Mouse (Mus musculus): ENCODE data around the gene Stambpl1. TPM values are rescaled to one million over a fixed set of nuclear protein-coding genes. Genes with fewer than 3 reads are reported as not detected.
A peak's percentile ranks its signal among the peaks of the same experiment; 100 is the strongest.

Stambpl1 gene
- polyA plus RNA-seq, 1 experiment from 2014 or later: 3.2 TPM

- no peak overlapping the region for H3K9ac ChIP-seq
- H3K4me2 ChIP-seq: no peak overlapping the region
- H3K4me3 ChIP-seq (replicated peaks): no peak overlapping the region
- H3K4me1 ChIP-seq (replicated peaks): no peaks in the 10 kb centered on the region
- H3K36me3 ChIP-seq: no peaks in the 10 kb centered on the region
- ATAC-seq (ENCODE audit: low read depth) (no peak), DNase-seq (no peak)
- H3K27me3 ChIP-seq: no peaks in the 10 kb centered on the region
- H3K27ac ChIP-seq: no peak overlapping the region
- no peaks in the 10 kb centered on the region for H3K9me3 ChIP-seq (replicated peaks)
Measured at GRCm38 (mm10) chr19:34242925-34243324, 50.9 kb downstream of the Stambpl1 start.

GRCm38 (mm10) chr19:34244056-34244455, 52.0 kb downstream of the Stambpl1 start:
- Histone ChIP-seq H3K9me3 (replicated peaks) (no peaks in the 10 kb centered on the region), H3K4me1 (replicated peaks) (no peaks in the 10 kb centered on the region), H3K27ac (no peak overlapping the region), H3K27me3 (no peaks in the 10 kb centered on the region), H3K9ac (no peak overlapping the region), H3K4me2 (no peak overlapping the region), H3K4me3 (replicated peaks) (no peak overlapping the region), H3K36me3 (no peaks in the 10 kb centered on the region)
- peak; percentile 27 for DNase-seq
- whole genome bisulfite sequencing (ENCODE audit: insufficient replicate concordance): 15% methylated on average over 6 of the region's 6 CpGs
- no peak for ATAC-seq (ENCODE audit: low read depth)

GRCm38 (mm10) chr19:34248558-34248957, 56.5 kb downstream of the Stambpl1 start:
- Histone ChIP-seq H3K27ac (no peak overlapping the region), H3K4me2 (no peak overlapping the region), H3K4me3 (replicated peaks) (no peak overlapping the region), H3K9ac (no peak overlapping the region), H3K9me3 (replicated peaks) (no peaks in the 10 kb centered on the region), H3K36me3 (no peaks in the 10 kb centered on the region), H3K4me1 (replicated peaks) (no peaks in the 10 kb centered on the region), H3K27me3 (no peaks in the 10 kb centered on the region)
- ATAC-seq (ENCODE audit: low read depth) (no peak), DNase-seq (no peak)
- WGBS (ENCODE audit: insufficient replicate concordance): 37% methylated on average over 5 of the region's 5 CpGs

GRCm38 (mm10) chr19:34250621-34251020, 58.6 kb downstream of the Stambpl1 start:
- Histone ChIP-seq H3K9me3 (replicated peaks) (no peaks in the 10 kb centered on the region), H3K4me2 (no peak overlapping the region), H3K4me1 (replicated peaks) (peaks cover 5% of the 10 kb centered on the region; the same call in 1 of the 2 replicates), H3K9ac (no peak overlapping the region), H3K27ac (no peak overlapping the region), H3K36me3 (no peaks in the 10 kb centered on the region), H3K4me3 (replicated peaks) (no peak overlapping the region), H3K27me3 (no peaks in the 10 kb centered on the region)
- ATAC-seq (ENCODE audit: low read depth) (no peak), DNase-seq (no peak)
- WGBS (ENCODE audit: insufficient replicate concordance): 71% methylated on average over 4 of the region's 4 CpGs

GRCm38 (mm10) chr19:34251900-34252299, 59.9 kb downstream of the Stambpl1 start:
- peaks cover 5% of the 10 kb centered on the region; the same call in 1 of the 2 replicates for H3K4me1 ChIP-seq (replicated peaks)
- H3K36me3 ChIP-seq: no peaks in the 10 kb centered on the region
- ATAC-seq (ENCODE audit: low read depth) (no peak), DNase-seq (no peak)
- H3K4me2 ChIP-seq: no peak overlapping the region
- no peaks in the 10 kb centered on the region for H3K27me3 ChIP-seq
- H3K27ac ChIP-seq: no peak overlapping the region
- WGBS (ENCODE audit: insufficient replicate concordance): 59% methylated on average over 2 of the region's 2 CpGs
- H3K4me3 ChIP-seq (replicated peaks): no peak overlapping the region
- H3K9ac ChIP-seq: no peak overlapping the region
- H3K9me3 ChIP-seq (replicated peaks): no peaks in the 10 kb centered on the region

GRCm38 (mm10) chr19:34252450-34252849, 60.4 kb downstream of the Stambpl1 start:
- Histone ChIP-seq H3K36me3 (no peaks in the 10 kb centered on the region), H3K27me3 (no peaks in the 10 kb centered on the region), H3K4me1 (replicated peaks) (peaks cover 5% of the 10 kb centered on the region; the same call in 1 of the 2 replicates), H3K4me3 (replicated peaks) (no peak overlapping the region), H3K9ac (no peak overlapping the region), H3K9me3 (replicated peaks) (no peaks in the 10 kb centered on the region), H3K27ac (no peak overlapping the region), H3K4me2 (no peak overlapping the region)
- DNase-seq: no peak
- WGBS (ENCODE audit: insufficient replicate concordance): 70% methylated on average over 9 of the region's 9 CpGs
- no peak for ATAC-seq (ENCODE audit: low read depth)

- Histone ChIP-seq H3K4me3 (replicated peaks) (no peak overlapping the region), H3K4me2 (0 out of 2 replicates have a peak overlapping the region, but pooled peaks have one; percentile 24), H3K27me3 (no peaks in the 10 kb centered on the region), H3K36me3 (no peaks in the 10 kb centered on the region), H3K9me3 (replicated peaks) (no peaks in the 10 kb centered on the region), H3K9ac (no peak overlapping the region), H3K27ac (no peak overlapping the region), H3K4me1 (replicated peaks) (peaks cover 5% of the 10 kb centered on the region; the same call in 1 of the 2 replicates)
- ATAC-seq (ENCODE audit: low read depth) (no peak), DNase-seq (no peak)
- 19% methylated on average over 14 of the region's 14 CpGs for WGBS (ENCODE audit: insufficient replicate concordance)
Measured at GRCm38 (mm10) chr19:34254101-34254879, 62.3 kb downstream of the Stambpl1 start.

- Histone ChIP-seq H3K4me1 (replicated peaks) (peaks cover 5% of the 10 kb centered on the region; the same call in 1 of the 2 replicates), H3K4me2 (0 out of 2 replicates have a peak within 1 kb of the TSS, but pooled peaks have one; percentile 24), H3K9ac (no peak within 1 kb of the TSS), H3K27ac (no peak within 1 kb of the TSS; the same call in 1 of the 2 replicates), H3K27me3 (no peaks in the 10 kb centered on the region), H3K36me3 (no peaks in the 10 kb centered on the region), H3K9me3 (replicated peaks) (no peaks in the 10 kb centered on the region), H3K4me3 (replicated peaks) (no peak within 1 kb of the TSS)
- WGBS (ENCODE audit: insufficient replicate concordance): 55% methylated on average over 16 of the region's 16 CpGs
- ATAC-seq (ENCODE audit: low read depth) (no peak), DNase-seq (no peak)
Measured at GRCm38 (mm10) chr19:34254880-34255681, 63.1 kb downstream of the Stambpl1 start, which contains the start of gene Acta2. Gene Acta2 (minus strand): TSS chr19:34255590.

- WGBS (ENCODE audit: insufficient replicate concordance): 65% methylated on average over 5 of the region's 5 CpGs
- H3K4me2 ChIP-seq: no peak overlapping the region
- no peaks in the 10 kb centered on the region for H3K27me3 ChIP-seq
- no peak overlapping the region for H3K9ac ChIP-seq
- no peaks in the 10 kb centered on the region for H3K36me3 ChIP-seq
- no peak for DNase-seq
- H3K4me3 ChIP-seq (replicated peaks): no peak overlapping the region
- peaks cover 5% of the 10 kb centered on the region; the same call in 1 of the 2 replicates for H3K4me1 ChIP-seq (replicated peaks)
- H3K27ac ChIP-seq: no peak overlapping the region
- H3K9me3 ChIP-seq (replicated peaks): no peaks in the 10 kb centered on the region
- ATAC-seq (ENCODE audit: low read depth): no peak
Measured at GRCm38 (mm10) chr19:34256149-34256548, 64.1 kb downstream of the Stambpl1 start.

- H3K4me3 ChIP-seq (replicated peaks): no peak overlapping the region
- WGBS (ENCODE audit: insufficient replicate concordance): 67% methylated on average over 2 of the region's 2 CpGs
- DNase-seq: no peak
- no peaks in the 10 kb centered on the region for H3K36me3 ChIP-seq
- H3K27me3 ChIP-seq: no peaks in the 10 kb centered on the region
- H3K4me2 ChIP-seq: no peak overlapping the region
- H3K4me1 ChIP-seq (replicated peaks): peaks cover 5% of the 10 kb centered on the region; the same call in 1 of the 2 replicates
- no peak overlapping the region for H3K9ac ChIP-seq
- H3K27ac ChIP-seq: no peak overlapping the region
- H3K9me3 ChIP-seq (replicated peaks): no peaks in the 10 kb centered on the region
- ATAC-seq (ENCODE audit: low read depth): no peak
Measured at GRCm38 (mm10) chr19:34256936-34257335, 64.9 kb downstream of the Stambpl1 start.

- Histone ChIP-seq H3K4me3 (replicated peaks) (no peak overlapping the region), H3K4me2 (no peak overlapping the region), H3K9ac (no peak overlapping the region), H3K36me3 (no peaks in the 10 kb centered on the region), H3K27me3 (no peaks in the 10 kb centered on the region), H3K4me1 (replicated peaks) (no peaks in the 10 kb centered on the region), H3K9me3 (replicated peaks) (no peaks in the 10 kb centered on the region), H3K27ac (no peak overlapping the region)
- ATAC-seq (ENCODE audit: low read depth) (no peak), DNase-seq (no peak)
- 37% methylated on average over 2 of the region's 2 CpGs for WGBS (ENCODE audit: insufficient replicate concordance)
Measured at GRCm38 (mm10) chr19:34262273-34262974, 70.4 kb downstream of the Stambpl1 start.

Data from liver, embryonic 13.5 days (tissue).